Mouse (Mus musculus): ENCODE results near the gene Olfr1360.
"Not testable (repeated sequence)": the region's sequence is repeated elsewhere in the genome, so short reads cannot be mapped to it uniquely, and the experiment has no call there.

DNA sequence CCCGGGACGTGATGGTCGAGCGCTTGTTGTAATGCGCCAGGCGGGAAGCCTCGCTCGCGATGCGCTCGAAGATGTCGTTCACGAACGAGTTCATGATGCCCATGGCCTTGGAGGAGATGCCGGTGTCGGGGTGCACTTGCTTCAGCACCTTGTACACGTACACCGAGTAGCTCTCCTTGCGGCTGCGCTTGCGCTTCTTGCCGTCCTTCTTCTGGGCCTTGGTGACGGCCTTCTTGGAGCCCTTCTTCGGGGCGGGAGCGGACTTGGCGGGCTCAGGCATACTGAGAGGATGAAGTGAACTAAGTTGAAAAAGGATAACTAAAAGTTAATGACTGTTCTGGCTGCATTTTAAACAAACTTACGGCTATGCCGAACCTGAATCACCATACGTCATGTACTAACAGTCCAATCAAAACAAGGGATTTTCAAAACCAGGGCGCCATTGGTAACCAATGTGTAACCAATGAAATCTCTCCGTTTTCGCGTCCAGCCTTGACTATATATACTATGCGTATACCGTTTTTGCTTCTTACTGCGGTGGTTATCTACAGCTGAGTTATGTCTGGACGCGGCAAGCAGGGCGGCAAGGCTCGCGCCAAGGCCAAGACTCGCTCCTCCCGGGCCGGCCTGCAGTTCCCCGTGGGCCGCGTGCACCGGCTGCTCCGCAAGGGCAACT lies 38.8 kb upstream of the Olfr1360 start, which contains the start of the genes Hist1h2bl and Hist1h2ai:
- TF ChIP-seq POLR2A (IDR thresholded peaks at IDR 0.05; ENCODE audit: low read depth, low read length) = peak; percentile 62
- TF ChIP-seq CTCF (IDR thresholded peaks at IDR 0.05; ENCODE audit: extremely low read depth, insufficient read depth, insufficient read length, insufficient replicate concordance) = not testable (repeated sequence)
